Mouse (Mus musculus): ENCODE data around the gene Cers5.

The Cers5 gene

GRCm38 (mm10) chr15:99772881-99772924 lies at the start of gene Cers5:
TSS of gene Cers5 (minus strand) at chr15:99772885.
- in situ Hi-C loops (cut with MboI, MseI) = loop anchor here (5.0 to 25.0 kb wide), 2 partner anchors 45 to 910 kb away; partner anchors contain the start of genes Cox14 and Kmt2d

- in situ Hi-C loops (cut with MboI, MseI) = no loop called here
Measured at GRCm38 (mm10) chr15:99819621-99820279, 47.1 kb upstream of the Cers5 start.

DNA sequence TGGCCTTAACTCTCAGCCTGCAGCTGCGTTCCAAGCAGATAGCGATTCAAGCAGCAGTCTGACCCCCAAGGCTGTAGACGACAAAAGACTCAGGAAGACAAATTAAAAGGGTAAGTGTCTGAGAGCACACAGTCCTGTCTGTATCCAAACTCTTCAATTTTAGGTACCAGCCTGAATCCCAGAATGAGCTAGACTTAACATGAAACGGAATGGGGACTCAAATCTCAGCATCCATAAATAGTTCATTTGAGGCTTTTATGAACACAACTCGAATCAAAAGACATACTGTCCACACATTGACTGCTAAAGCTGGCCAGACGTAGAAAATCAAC lies 46.4 kb upstream of the Cers5 start:
- in situ Hi-C loops (cut with MboI, MseI) = no loop called here

- in situ Hi-C loops (cut with MboI, MseI) = no loop called here
Measured at GRCm38 (mm10) chr15:99818321-99819108, 45.8 kb upstream of the Cers5 start.

- in situ Hi-C loops (cut with MboI, MseI) = no loop called here
Measured at GRCm38 (mm10) chr15:99817343-99818235, 44.9 kb upstream of the Cers5 start.

- in situ Hi-C loops (cut with MboI, MseI) = no loop called here
Measured at GRCm38 (mm10) chr15:99815999-99816398, 43.3 kb upstream of the Cers5 start.

DNA sequence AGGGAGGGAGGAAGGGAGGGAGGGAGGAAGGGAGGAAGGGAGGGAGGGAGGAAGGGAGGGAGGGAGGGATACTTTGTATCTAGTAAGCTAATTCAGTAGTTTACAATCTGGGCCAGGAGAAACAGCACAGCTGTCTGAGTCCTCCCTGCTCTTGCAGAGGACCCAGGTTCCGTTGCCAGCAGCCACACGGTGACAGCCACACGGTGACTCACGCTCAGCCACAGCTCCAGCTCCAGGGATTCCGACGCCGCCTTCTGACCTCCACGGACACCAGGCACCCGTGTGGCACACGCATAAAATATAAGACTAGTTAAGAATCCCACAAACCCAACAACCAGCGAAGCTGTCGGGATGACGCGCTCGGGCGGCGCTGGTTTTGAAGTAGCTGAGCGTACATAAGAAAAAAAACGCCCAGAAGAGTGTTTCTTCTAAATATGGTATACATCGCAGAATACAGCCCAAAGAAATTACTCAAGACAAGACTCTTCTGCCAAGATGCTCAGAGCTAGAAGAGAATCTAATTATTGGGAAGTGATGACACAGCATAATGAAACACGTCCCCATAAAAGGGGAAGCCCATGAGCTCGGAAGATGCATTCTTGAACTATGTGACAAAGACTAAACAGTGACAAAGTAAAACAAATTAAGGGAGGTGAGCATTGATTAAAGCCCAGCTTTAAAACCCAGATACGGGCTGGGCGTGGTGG lies 42.0 kb upstream of the Cers5 start:
- in situ Hi-C loops (cut with MboI, MseI) = no loop called here

- in situ Hi-C loops (cut with MboI, MseI) = no loop called here
Measured at GRCm38 (mm10) chr15:99813639-99814038, 41.0 kb upstream of the Cers5 start.

DNA sequence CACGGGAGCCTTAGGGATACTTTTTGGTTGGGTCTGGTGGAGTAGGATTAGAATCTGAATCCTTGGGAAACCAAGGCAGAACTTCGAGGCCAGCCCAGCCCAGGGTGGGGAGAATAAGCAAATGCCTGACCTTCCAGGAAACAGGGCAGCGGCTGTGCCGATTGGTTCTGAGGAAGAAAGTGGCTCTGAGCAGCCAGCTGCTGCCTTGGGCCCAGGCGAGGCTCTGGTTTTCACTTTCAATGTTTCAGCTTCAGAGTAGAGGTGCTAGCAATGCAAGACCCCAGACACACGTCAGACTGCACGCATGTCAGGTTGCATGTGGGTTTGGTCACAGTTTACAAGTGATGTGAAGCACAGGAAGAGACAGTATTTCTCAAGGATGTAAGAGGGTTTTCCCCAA lies 39.4 kb upstream of the Cers5 start:
- in situ Hi-C loops (cut with MboI, MseI) = no loop called here

DNA sequence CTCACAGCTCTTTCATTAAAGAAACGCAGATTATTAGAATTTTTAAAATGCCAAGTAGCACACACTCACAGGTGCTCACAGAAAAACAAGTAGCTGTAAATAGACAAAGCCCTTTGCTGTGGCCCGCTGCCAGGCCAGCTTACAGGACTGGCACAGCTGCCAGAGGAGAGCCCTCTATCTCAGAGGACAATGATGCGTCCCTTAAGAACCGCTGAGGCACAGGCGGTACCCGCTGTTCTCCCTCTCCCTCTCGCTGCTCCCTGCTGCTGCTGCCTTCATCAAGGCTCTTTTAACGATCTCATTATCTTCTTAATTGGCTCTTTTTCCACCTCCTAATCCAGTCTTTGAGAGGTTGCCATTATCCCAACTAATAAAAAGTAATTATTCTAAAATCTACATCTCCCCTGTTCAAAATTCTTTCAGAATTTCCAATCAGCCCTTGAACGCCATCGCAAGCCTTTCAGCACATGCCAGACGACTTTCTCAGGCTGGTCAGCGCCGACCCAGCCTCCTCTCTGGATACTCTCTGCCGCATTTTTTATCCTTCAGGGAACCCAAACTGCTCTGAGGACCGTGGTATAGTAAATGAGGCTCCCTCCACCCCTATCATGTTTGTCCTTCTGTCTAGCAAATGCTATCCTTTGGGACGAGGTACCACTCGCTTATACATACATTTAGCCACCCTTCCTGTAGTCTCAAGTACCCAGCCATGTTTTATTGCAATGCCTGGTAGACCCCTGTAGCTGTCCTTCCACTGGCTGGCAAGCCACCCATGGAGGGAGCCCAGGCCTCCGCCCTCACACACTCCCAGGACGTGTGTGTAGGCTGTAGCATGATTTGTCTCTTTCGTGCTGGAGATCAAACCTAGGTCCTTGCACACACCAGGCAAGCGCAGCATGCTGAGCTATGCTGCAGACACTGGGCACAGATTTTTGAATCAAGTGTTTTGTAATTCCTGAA lies 35.4 kb upstream of the Cers5 start:
- in situ Hi-C loops (cut with MboI, MseI) = no loop called here

DNA sequence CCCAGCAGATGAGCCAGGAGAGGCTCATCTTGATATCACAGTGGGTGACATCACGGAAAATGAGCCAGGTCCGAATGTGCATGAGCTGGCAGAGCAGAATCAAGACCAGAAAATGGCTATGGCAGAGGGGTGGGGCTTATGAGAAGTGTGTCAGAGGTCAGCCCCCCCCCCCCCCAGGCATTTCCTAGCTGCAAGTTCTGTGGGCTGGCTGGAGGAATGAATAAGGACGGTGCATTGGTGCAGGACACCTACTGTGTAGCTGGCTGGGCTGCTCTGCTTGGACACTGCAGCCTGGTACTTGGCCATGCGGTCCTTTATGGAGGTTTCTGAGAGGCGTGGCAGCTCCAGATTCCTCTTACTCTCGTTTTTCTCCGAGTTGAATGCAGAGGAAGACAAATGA lies 33.5 kb upstream of the Cers5 start:
- in situ Hi-C loops (cut with MboI, MseI) = no loop called here

- in situ Hi-C loops (cut with MboI, MseI) = no loop called here
Measured at GRCm38 (mm10) chr15:99805673-99806072, 33.0 kb upstream of the Cers5 start.

DNA sequence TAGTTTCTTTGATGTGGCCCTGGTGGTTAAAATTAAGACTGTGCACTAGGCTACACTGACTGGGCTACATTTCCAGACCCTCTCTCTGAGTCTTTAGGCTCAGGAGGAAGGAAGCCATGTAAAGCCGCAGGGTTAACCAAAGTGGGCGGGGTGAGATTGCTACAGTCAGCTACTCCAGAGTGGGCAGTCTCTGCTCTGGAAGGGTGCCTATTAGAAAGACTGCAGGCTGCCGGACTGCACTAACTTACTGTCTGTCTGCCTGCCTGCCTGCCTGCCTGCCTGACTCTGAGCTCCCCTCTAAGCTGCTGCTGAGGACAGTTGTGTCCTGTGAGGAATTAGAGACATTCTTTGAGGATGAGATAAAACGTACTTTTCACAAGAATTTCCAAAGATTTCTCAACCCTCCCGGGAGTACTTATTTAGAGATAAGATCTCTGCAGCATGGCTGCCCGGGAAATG lies 30.5 kb upstream of the Cers5 start:
- in situ Hi-C loops (cut with MboI, MseI) = no loop called here

DNA sequence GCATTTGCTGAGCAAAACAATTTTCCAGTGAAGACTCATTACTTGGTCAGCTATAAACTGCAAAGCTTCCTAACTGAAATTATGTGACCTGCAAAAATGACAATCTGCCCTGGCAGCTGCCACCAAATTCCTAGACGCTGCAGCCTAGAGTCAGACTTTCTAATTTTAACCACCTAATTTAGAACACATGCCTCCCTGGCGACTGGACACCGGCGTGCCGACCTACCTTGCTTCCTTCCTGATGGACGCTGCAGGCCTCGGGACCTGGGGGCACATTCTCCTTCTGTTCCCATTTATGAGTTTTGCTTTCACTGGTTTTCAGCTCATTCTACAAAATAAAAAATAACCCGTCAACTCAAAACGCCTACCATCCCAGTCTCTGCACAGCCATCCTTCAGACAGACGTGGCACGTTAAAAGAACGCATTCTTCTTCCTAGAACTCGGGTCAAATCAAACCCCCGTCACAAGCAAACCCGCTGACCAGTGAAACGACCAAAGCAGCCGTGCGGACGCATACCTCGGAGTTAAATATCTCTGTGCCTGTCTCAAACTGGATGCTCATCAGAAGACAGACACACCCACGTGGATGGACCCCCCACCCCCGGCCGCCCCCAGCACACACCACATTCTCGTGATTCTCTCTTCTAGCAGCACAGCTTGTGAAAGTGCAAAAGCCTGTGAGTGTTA lies 29.3 kb upstream of the Cers5 start:
- in situ Hi-C loops (cut with MboI, MseI) = no loop called here

DNA sequence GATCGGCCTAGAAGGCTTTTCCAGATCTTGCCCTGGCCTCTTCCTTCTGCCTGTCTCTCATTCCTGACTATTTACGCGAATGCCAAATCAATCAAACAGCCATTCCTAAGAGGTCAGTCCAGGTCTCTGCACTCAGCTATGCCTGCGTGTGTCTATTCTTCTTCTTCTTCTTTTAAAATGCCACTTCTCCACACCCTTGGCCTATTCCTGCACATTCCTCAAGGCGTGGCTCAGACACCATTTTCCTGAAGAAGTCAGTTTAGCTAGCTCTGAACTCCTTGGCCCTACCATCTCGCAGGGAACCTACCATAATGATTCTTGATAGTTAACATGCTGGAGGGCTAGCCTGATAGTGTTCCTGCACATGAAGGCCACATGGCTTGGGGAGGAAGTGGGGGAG lies 27.0 kb upstream of the Cers5 start:
- in situ Hi-C loops (cut with MboI, MseI) = loop anchor here (5.0 kb wide), 1 partner anchor 103 kb away; no protein-coding TSS in a partner anchor

DNA sequence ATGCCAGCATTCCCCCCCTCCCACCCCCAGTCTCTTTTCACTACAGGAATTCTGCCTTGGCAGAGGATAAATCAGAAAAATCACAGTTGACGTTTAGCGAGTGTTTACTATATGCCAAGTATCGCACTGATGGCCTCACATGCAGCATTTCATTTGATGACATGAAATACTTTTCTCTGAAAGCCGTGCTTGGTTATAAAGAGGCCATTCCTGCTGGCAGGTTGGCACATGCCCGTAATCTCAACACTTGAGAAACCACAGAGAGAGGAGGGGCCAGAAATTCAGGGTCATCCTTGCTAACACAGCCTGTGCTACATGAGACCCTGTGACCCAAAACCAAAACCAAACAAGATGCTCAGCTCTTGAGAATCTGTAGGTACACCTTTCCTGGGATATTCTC lies 25.2 kb upstream of the Cers5 start:
- in situ Hi-C loops (cut with MboI, MseI) = loop anchor here (5.0 kb wide), 1 partner anchor 104 kb away; no protein-coding TSS in a partner anchor

DNA sequence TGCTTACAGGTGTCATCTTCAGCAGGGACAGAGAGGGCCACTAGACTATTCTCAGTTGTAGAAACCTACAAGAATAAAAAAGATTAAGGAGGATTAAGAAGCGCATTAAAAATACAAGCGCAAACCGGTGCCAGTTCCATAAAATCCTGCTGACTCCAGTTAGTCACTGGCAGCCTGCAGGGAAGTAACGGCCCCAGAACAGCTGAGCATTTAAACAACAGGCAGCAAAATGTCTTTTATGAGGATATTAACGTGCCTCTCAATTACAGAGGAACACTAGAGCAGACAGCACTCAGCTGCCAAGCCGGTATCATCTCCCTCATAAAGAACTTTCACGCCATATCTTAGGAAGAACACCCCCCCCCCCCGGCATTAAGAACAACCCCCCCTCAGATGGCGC lies 24.1 kb upstream of the Cers5 start:
- in situ Hi-C loops (cut with MboI, MseI) = loop anchor here (5.0 kb wide), 1 partner anchor 106 kb away; no protein-coding TSS in a partner anchor

- in situ Hi-C loops (cut with MboI, MseI) = loop anchor here (5.0 kb wide), 1 partner anchor 106 kb away; no protein-coding TSS in a partner anchor
Measured at GRCm38 (mm10) chr15:99796066-99796465, 23.4 kb upstream of the Cers5 start.

DNA sequence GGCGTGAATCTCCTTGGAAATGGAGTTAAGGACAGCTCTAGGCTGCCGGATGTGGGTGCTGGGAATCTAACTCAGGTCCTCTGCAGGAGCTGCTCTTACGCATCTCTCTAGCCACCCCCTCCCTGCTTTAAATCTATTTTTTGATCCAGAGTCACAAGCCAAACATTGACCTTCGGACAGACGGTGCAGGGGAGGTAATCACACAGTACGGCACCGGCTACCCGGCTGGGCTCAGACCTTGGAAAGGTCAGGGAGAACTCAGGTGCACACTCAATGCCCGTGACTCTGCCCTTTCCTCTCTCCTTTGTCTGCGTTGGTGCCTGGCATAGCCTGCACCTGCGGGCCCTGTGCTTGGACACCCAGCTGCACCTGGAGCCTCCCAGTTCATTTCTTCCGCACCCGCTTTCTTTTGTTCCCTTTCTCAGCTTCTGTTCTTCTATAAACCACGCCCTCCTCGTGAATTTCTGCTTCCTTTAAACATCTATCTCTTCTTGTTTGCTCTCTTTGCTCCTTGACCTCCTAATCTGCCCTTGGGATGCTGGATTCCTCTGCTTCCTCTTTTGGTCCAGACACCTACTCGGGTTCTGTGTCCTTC lies 19.6 kb upstream of the Cers5 start:
- in situ Hi-C loops (cut with MboI, MseI) = no loop called here

DNA sequence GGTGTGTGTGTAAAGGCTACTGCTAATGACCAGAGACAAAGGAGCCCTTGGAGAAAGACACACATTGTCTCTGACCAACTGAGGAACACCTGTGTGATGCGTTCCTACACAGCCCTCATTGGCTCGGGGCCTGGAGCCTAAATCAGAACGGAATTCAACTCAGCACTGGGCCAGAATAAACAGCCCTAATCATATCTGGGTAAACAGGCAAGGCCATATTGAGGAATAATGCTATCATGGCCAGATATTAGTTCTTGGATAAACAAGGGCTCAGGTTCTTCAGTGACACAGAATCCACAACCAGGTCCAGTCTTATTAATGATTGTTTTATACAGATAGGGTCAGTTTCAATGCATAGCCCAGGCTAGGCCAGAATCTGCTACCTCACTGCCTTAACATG lies 18.3 kb upstream of the Cers5 start:
- in situ Hi-C loops (cut with MboI, MseI) = no loop called here

Data from regulatory T cell (primary cell).